Mouse (Mus musculus): ENCODE data around the gene Ap3m1. TPM values are rescaled to one million over a fixed set of nuclear protein-coding genes. Genes with fewer than 3 reads are reported as not detected.

Ap3m1 gene
- total RNA-seq, 2 experiments from 2014 or later, result 76.3 to 78.0 TPM

DNA sequence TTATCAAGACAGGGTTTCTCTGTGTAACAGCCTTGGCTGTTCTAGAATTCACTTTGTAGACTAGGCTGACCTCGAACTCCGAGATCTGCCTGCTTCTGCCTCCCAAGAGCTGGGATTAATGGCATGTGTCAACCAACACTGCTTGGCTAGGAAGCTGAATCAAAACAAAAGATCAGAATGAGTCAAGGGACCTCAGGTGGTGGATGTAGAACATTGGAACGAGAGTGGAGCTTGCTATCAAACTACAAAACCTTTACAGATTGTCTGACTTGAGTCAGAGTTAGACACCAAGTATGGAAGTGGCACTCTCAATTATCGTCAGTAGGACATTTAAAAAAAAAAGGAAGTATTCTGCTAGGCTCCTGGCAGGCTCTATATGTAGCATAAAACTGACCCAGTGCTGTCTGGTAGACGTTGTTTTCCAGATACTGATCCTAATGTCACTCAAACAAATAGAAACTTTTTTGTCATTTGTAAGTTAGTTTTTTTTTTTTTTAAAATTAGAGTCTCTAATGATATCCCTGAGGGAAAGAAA lies 38.4 kb downstream of the Ap3m1 start:
- DNase-seq, result no peak

GRCm38 (mm10) chr14:20999617-21000016 lies 52.7 kb downstream of the Ap3m1 start:
- DNase-seq, result no peak

DNA sequence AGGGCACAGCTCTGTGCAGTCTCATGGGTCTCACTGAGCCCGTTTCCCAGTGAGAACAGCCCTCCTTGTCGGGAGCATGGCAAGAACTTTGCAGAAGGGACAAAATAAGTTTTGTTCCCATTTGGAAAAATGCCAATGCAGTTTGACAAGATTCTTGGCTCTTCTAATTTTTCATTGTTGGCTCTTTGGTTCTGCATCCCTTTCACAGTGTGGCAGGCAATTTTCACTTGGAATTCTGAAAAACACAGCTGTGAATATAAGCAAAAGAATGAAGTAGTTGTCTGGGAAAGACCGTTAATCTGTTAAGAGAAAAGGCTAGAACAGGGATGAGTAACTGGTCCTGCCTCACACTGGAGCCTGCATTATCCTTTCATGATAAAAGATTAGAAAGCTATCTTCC lies 54.8 kb downstream of the Ap3m1 start:
- DNase-seq, result no peak

DNA sequence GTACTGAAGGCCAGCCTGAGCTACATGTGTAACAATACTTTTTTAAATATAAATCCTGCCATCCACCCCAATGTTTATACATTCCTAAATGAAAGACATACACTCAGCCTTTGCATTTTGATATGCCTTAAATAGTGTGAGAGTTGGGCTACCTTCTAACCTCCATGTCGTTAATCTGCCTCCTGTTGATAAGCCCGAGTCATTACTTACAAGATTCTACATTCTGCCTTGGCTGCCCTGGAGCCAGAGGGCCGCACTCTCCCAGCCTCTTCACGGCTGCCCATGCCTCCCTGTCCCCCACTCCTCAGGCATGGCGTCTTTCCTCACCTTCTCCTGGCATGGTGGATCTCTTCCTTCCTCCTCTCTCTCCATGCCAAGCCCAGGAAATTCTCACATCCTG lies 55.9 kb downstream of the Ap3m1 start:
- DNase-seq, result no peak

- no peak for DNase-seq
These were observed 56.8 kb downstream of the Ap3m1 start for GRCm38 (mm10) chr14:20995497-20995896.

DNA sequence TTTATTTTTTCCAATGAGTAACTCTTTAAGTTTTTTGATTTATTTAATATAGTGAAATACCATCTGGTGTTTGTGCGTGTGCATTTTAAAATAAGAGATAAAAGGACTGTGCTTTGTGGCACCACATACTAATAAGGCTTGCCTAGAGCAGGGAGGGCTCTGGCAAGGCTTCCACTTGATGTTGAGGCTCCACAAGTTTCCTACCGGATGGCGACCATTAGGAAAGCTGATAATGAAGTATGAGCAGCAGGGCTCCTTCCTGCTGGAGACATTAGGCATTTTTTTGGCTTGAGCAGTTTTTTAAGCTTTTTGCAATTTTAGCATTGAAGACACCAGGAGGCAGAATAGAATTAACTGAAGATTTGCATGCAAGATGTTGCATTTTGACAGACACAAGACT lies 57.8 kb downstream of the Ap3m1 start:
- no peak for DNase-seq

GRCm38 (mm10) chr14:20993067-20993691 lies 59.1 kb downstream of the Ap3m1 start:
- DNase-seq, result peak in 1 of 2 experiments; percentile 37

- DNase-seq, result no peak
These were observed 60.8 kb downstream of the Ap3m1 start for GRCm38 (mm10) chr14:20991492-20991891.

DNA sequence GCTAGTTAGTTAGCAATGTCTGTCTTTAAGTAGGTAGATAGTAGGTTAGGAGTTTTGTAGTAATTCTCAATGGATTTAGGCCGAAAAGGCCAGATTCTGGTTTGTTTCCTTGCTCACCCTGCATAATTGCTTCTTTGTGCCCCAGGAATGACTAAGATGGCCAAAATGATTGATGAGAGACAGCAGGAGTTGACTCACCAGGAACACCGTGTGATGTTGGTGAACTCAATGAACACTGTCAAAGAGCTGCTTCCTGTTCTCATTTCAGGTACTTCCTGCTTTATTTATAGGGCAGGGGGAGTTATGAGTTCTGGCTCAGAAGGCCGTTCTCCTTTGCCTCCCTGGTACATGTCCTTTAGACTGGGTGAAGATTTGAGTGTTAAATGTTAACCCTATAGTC lies 66.8 kb downstream of the Ap3m1 start:
- no peak for DNase-seq

DNA sequence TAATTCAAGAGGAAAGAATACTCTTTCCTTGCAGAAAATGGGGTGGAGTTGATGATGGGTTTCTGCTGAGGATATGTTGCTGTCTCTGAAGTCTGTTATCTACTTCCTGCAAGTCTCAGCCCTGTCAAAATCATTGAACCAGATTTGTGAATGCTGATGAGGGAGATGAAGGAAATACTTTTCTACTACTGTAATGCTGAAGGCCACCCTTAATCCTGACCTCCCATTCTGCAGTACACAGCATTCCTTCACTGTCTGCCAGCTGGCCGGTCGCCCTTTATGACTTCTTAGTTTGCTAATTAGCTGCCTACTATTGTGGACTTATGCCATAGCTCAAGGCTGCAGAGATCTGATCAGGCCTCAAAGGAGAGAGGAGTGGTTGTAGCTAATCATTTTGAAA lies 68.5 kb downstream of the Ap3m1 start:
- DNase-seq, result peak; percentile 37 to 45

Other genes starting within 250 kb of the Ap3m1 start
- 1 to 10 TPM; 4.2 to 4.3 TPM for gene Plau, start 215.8 kb downstream of the Ap3m1 start, total RNA-seq (2021)
- 10 to 100 TPM; 30.5 to 36.1 TPM for gene Vcl, start 123.1 kb downstream of the Ap3m1 start, total RNA-seq (2021)
- 10 to 100 TPM; 62.6 to 77.3 TPM for gene Adk, start 66 bp upstream of the Ap3m1 start, total RNA-seq (2021)

All from layer of hippocampus, postnatal 36 days (tissue).